Mouse (Mus musculus) mesoderm, embryonic 11.5 days (tissue): ENCODE data around the gene Fev.

Experiments
- DNase-seq: peaks from one replicate; pipeline ENCODE4 v3.0.0-alpha.2; 2012; ENCODE audit warnings: low read depth, low spot score

The Fev gene

GRCm38 (mm10) chr1:74885369-74886042 lies at the start of gene Fev:
Gene Fev, minus strand, starts transcription at chr1:74885419.
- DNase-seq = no peak

GRCm38 (mm10) chr1:74927621-74928296 lies 42.5 kb upstream of the Fev start:
- no peak for DNase-seq

GRCm38 (mm10) chr1:74926721-74927120 lies 41.5 kb upstream of the Fev start:
- no peak for DNase-seq

- no peak for DNase-seq
These were observed 39.2 kb upstream of the Fev start for GRCm38 (mm10) chr1:74924464-74924863.

GRCm38 (mm10) chr1:74915706-74916105 lies 30.5 kb upstream of the Fev start:
- no peak for DNase-seq

GRCm38 (mm10) chr1:74902191-74902590 lies 17.0 kb upstream of the Fev start:
- no peak for DNase-seq

- DNase-seq = peak; percentile 66
These were observed 16.5 kb upstream of the Fev start for GRCm38 (mm10) chr1:74901686-74902085.

GRCm38 (mm10) chr1:74900341-74901285 lies 15.4 kb upstream of the Fev start:
- DNase-seq = no peak

GRCm38 (mm10) chr1:74898656-74899431 lies 13.6 kb upstream of the Fev start:
- no peak for DNase-seq

- DNase-seq = no peak
These were observed 12.8 kb upstream of the Fev start for GRCm38 (mm10) chr1:74897976-74898375.

GRCm38 (mm10) chr1:74894966-74895365 lies 9.7 kb upstream of the Fev start:
- no peak for DNase-seq

GRCm38 (mm10) chr1:74893134-74893855 lies 8.1 kb upstream of the Fev start, which contains the start of gene Cryba2:
Gene Cryba2, minus strand, starts transcription at chr1:74893143.
- DNase-seq = peak; percentile 70

- no peak for DNase-seq
These were observed 7.3 kb upstream of the Fev start for GRCm38 (mm10) chr1:74892351-74893133.

GRCm38 (mm10) chr1:74891513-74891912 lies 6.3 kb upstream of the Fev start:
- DNase-seq = peak; percentile 73

- no peak for DNase-seq
These were observed 750 bp downstream of the Fev start for GRCm38 (mm10) chr1:74884196-74885141.

GRCm38 (mm10) chr1:74883441-74883840 lies 1.8 kb downstream of the Fev start:
- DNase-seq = no peak

GRCm38 (mm10) chr1:74882828-74883227 lies 2.4 kb downstream of the Fev start:
- no peak for DNase-seq

GRCm38 (mm10) chr1:74882055-74882734 lies 3.0 kb downstream of the Fev start:
- DNase-seq = no peak
